Mouse (Mus musculus) CH12.LX (cell line): Measurements from ENCODE around the gene Galp.

Experiments
- BHLHE40 ChIP-seq: IDR thresholded peaks from 2 replicates; pipeline ENCODE4 v1.6.1; 2011; ENCODE audit warnings: mild to moderate bottlenecking, low read depth, low read length, improper control_type of control experiment
- CTCF ChIP-seq, 2 experiments: IDR thresholded peaks in 1 of 2; conservative IDR thresholded peaks in 1 of 2; 2 replicates each; pipeline ENCODE4 v1.5.1; 2011 to 2012; ENCODE audit warnings: low read depth in 2 of 2, low read length in 2 of 2, improper control_type of control experiment in 1 of 2, inconsistent platforms in 1 of 2, mild to moderate bottlenecking in 1 of 2, moderate library complexity in 1 of 2
- EP300 ChIP-seq: IDR thresholded peaks from 2 replicates; pipeline ENCODE4 v1.6.1; 2011; ENCODE audit warnings: low read length, improper control_type of control experiment
- JUND ChIP-seq: conservative IDR thresholded peaks from 2 replicates; pipeline ENCODE4 v1.6.1; 2011; ENCODE audit warnings: low read depth, low read length, improper control_type of control experiment
- MAX ChIP-seq: IDR thresholded peaks from 2 replicates; pipeline ENCODE4 v1.6.1; 2011; ENCODE audit warnings: low read length, improper control_type of control experiment
- MAZ ChIP-seq: IDR thresholded peaks from 2 replicates; pipeline ENCODE4 v1.6.1; 2012; ENCODE audit warnings: low read depth, mild to moderate bottlenecking, inconsistent platforms, low read length, improper control_type of control experiment, moderate library complexity
- MEF2A ChIP-seq: IDR thresholded peaks from 2 replicates; pipeline ENCODE4 v1.6.1; 2014; ENCODE audit warnings: low read depth, mild to moderate bottlenecking, inconsistent platforms, low read length, improper control_type of control experiment, borderline replicate concordance
- NRF1 ChIP-seq: IDR thresholded peaks from 2 replicates; pipeline ENCODE4 v1.6.1; 2014; ENCODE audit warnings: low read depth, mild to moderate bottlenecking, inconsistent platforms, low read length, improper control_type of control experiment, moderate library complexity
- POLR2A ChIP-seq: IDR thresholded peaks from 2 replicates; pipeline ENCODE4 v1.6.1; 2011; ENCODE audit warnings: low read depth, mild to moderate bottlenecking, improper control_type of control experiment, low read length
- RCOR1 ChIP-seq: conservative IDR thresholded peaks from 2 replicates; pipeline ENCODE4 v1.6.1; 2012; ENCODE audit warnings: low read depth, mild to moderate bottlenecking, inconsistent platforms, low read length, improper control_type of control experiment
- SIN3A ChIP-seq: IDR thresholded peaks from 2 replicates; pipeline ENCODE4 v1.6.1; 2012; ENCODE audit warnings: low read length, improper control_type of control experiment, inconsistent platforms
- TCF12 ChIP-seq: IDR thresholded peaks from 2 replicates; pipeline ENCODE4 v1.6.1; 2014; ENCODE audit warnings: low read depth, mild to moderate bottlenecking, inconsistent platforms, low read length, improper control_type of control experiment
- USF1 ChIP-seq: IDR thresholded peaks from 2 replicates; pipeline ENCODE4 v1.6.1; 2014; ENCODE audit warnings: low read depth, mild to moderate bottlenecking, inconsistent platforms, low read length, improper control_type of control experiment

- TF ChIP-seq JUND: no peak
- no peak for TF ChIP-seq SIN3A
- no peak for TF ChIP-seq RCOR1
- TF ChIP-seq MAZ: no peak
- peak; percentile 52 to 59 for TF ChIP-seq CTCF (conservative IDR thresholded peaks at IDR 0.05 in 1 of 2, IDR thresholded peaks at IDR 0.05 in 1 of 2; ENCODE audit: low read depth in 2 of 2, low read length in 2 of 2)
- no peak for TF ChIP-seq TCF12
- no peak for TF ChIP-seq EP300
- no peak for TF ChIP-seq BHLHE40
- TF ChIP-seq USF1: no peak
- no peak for TF ChIP-seq MEF2A
- TF ChIP-seq MAX: no peak
- no peak for TF ChIP-seq POLR2A
- TF ChIP-seq NRF1: no peak
These were observed 68.8 kb downstream of the Galp start for GRCm38 (mm10) chr7:6265695-6266094.
